Mouse (Mus musculus) cortical plate, adult 2 months (tissue): ENCODE data around the gene Satb1. TPM values are rescaled to one million over a fixed set of nuclear protein-coding genes. Genes with fewer than 3 reads are reported as not detected.

Source experiments
- H3K27ac ChIP-seq: fragments of 200-500 bp; 2 replicates; pipeline ENCODE4 v1.5.1; 2012; ENCODE audit warnings: low read length, control low read depth, inconsistent platforms; ENCODE audit not compliant: insufficient read depth
- H3K4me1 ChIP-seq: fragments of 200-500 bp; 2 replicates; pipeline ENCODE4 v1.6.1; 2011; ENCODE audit warnings: low read length; ENCODE audit not compliant: control insufficient read depth, insufficient read depth
- H3K4me3 ChIP-seq: fragments of 200-500 bp; 2 replicates; pipeline ENCODE4 v1.5.1; 2011; ENCODE audit warnings: mild to moderate bottlenecking, low read length, control low read depth; ENCODE audit not compliant: insufficient read depth
- CTCF ChIP-seq: fragments of 200-500 bp; IDR thresholded peaks from 2 replicates; pipeline ENCODE4 v1.5.1; 2011; ENCODE audit warnings: mild to moderate bottlenecking, control low read depth, low read length; ENCODE audit not compliant: insufficient read depth; ENCODE audit errors: extremely low read depth
- POLR2A ChIP-seq: fragments of 200-500 bp; IDR thresholded peaks from 2 replicates; pipeline ENCODE4 v1.6.1; 2011; ENCODE audit warnings: mild to moderate bottlenecking, low read length, control low read depth; ENCODE audit not compliant: insufficient read depth; ENCODE audit errors: extremely low read depth
- polyA plus RNA-seq: library from polyadenylated mRNA; depleted of rRNA; stranded (reverse); fragments of >200 nt; gene quantifications from 2 replicates; pipeline ENCODE4 v1.2.3, GENCODE M21; 2012

The Satb1 gene
- polyA plus RNA-seq, 1 experiment = 86.8 TPM

DNA sequence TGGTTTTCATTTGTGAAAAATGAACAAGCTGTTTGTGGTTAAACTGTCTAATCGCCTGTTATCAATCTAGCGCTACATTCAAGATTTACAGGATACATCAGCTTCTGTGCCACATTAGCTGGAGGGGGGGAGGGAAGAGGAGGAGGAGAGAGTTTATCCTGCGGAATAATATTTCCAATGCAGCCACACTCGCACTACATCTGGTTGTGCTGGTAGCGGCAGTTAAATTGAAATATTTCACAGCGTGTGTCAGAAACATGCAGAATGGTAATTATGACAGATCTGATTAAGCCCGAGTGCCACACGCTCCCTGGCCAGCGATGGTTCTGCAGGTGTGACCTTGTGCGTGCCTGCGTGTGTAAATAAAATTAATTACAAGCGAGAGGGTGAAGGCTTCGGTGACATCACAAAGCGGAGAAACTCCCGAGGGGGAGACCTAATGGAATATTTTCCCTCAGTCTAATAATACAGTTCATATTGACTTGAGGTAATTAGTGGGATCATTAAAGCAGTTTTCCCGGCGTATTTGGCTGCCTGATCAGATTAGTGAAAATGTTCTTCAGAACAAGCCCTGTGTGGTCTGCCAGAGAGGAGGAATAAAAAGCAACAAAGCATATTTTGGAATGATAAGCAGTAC is 72.7 kb downstream of the Satb1 start:
- Histone ChIP-seq H3K4me1 (no peaks in the 10 kb centered on the region), H3K4me3 (no peak overlapping the region), H3K27ac (no peak overlapping the region)
- TF ChIP-seq CTCF (no peak), POLR2A (no peak)

DNA sequence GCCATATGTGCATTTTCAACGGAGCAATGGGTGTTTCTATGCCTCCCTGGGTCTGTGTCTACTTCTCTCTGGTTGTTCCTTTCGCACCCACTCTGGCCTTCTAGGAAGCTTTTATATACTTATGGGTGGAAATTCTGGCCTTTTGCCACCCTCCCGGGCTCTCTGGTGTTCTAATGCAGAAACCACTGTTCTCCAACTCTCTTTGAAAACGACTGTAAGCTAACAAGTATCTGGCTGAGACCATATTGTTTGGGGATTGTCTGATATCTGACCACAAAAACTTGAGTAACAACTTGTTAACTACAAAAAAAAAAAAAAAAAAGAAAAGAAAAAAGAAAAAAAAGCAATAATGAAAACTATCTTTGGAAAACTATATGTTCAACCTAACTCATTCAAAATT is 73.6 kb downstream of the Satb1 start:
- H3K27ac ChIP-seq = no peak overlapping the region
- no peaks in the 10 kb centered on the region for H3K4me1 ChIP-seq
- TF ChIP-seq CTCF = no peak
- TF ChIP-seq POLR2A = no peak
- no peak overlapping the region for H3K4me3 ChIP-seq

DNA sequence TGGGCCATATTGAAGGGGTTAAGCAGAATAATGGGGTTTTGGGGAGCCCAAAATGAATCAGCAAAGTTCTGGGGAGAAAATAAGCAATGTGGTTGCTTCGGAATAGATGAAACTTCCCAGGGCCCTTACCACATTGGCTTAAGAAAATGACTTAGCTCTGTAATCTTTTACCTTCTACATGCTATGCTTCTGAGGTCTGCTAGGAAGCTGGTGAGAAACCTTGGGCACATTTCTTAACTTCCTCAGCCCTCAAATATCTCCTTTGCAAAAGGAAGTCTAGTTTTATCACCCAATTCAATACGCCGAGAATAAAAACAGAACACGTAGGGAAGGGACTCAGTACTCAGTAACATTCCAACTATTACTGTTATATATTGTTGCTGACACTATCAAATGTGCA is 80.9 kb downstream of the Satb1 start:
- H3K27ac ChIP-seq = no peak overlapping the region
- TF ChIP-seq CTCF (no peak), POLR2A (no peak)
- H3K4me1 ChIP-seq = no peaks in the 10 kb centered on the region
- no peak overlapping the region for H3K4me3 ChIP-seq

DNA sequence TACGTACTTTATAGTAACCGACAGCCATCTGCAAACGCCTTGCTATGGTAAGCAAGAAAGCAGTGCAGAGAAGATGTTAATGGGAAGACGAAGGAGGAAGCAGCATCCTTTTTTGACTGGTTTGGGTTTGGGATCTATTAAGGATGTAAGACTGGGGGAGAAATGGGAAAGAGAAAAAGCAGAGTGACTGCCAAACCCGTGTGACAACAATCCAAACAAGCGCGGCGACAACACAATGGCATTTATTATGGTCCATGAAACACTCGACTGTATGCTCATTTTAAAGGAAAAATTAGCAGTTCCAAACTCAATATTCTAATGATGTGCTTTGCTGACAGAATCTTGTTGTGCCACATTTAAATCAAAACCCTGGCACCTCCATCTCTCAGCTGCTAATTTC is 85.9 kb downstream of the Satb1 start:
- TF ChIP-seq POLR2A (no peak), CTCF (no peak)
- H3K4me1 ChIP-seq = no peaks in the 10 kb centered on the region
- no peak overlapping the region for H3K4me3 ChIP-seq
- H3K27ac ChIP-seq = peak overlapping the region; percentile 67; the same call in 1 of the 2 replicates

DNA sequence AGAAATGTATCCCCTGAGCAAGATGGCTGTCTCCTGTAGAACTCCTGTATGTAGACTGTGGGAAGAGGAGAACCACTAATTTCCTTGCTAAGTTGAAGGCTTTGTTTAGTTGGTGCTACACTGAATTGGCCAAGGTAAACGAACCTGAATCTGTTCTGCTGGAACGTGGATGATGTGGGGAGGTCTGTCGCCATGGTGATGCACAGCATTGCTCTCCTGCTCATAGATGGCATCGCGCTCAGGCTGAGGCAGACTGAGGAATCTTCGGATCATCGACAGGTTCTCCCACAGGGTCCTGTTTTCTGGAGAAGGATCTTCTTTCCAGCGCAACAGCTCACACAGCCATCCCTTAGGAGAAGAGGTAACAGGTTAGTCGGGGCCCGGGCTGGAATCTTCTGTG is 90.6 kb downstream of the Satb1 start:
- Histone ChIP-seq H3K27ac (0 out of 2 replicates have a peak overlapping the region, but pooled peaks have one; percentile 64), H3K4me3 (no peak overlapping the region), H3K4me1 (no peaks in the 10 kb centered on the region; the same call in 1 of the 2 replicates)
- TF ChIP-seq CTCF = no peak
- TF ChIP-seq POLR2A = no peak

DNA sequence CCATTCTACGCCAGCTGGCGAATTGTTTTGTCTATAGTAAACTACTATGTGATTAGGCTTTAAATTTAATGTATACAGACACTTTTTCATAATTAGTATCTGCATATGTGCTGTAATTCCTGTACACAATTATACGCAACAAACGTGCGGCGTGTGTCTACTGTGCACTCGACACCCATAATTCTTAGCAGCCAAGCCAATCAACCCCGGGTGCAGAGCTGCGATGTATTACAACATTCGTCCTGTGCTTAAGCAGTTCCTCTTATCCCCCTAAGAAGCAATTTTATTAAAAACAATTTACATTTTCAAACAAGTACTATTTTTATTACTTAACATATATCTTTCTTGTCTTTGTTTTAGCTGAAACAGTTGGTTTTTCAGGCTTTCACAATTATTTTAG is 92.0 kb downstream of the Satb1 start:
- H3K4me1 ChIP-seq = peaks cover 1% of the 10 kb centered on the region; the same call in 1 of the 2 replicates
- TF ChIP-seq CTCF (no peak), POLR2A (no peak)
- H3K4me3 ChIP-seq = no peak overlapping the region
- H3K27ac ChIP-seq = no peak overlapping the region

DNA sequence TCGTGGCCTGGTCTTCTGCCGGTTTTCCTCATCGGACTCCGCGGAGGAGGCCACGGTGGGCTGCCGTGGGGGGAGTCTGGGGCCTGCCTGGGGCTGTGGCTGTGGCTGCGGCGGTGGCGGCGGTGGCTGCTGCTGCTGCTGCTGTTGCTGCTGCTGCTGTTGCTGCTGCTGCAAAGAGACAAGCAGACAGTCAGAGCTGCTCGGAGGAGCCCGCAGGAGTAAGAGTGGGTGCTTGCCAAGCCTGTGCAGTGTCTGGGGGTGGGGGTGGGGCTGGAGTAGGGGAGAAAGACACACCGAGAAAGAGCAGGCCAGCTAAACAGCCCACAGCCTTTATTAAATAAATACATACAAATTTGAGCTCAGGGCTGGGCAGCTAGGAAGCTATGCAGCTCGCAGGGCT is 92.8 kb downstream of the Satb1 start:
- no peak overlapping the region for H3K4me3 ChIP-seq
- H3K27ac ChIP-seq = peak overlapping the region; percentile 37; the same call in 1 of the 2 replicates
- H3K4me1 ChIP-seq = peaks cover 1% of the 10 kb centered on the region; the same call in 1 of the 2 replicates
- TF ChIP-seq CTCF = no peak
- no peak for TF ChIP-seq POLR2A

DNA sequence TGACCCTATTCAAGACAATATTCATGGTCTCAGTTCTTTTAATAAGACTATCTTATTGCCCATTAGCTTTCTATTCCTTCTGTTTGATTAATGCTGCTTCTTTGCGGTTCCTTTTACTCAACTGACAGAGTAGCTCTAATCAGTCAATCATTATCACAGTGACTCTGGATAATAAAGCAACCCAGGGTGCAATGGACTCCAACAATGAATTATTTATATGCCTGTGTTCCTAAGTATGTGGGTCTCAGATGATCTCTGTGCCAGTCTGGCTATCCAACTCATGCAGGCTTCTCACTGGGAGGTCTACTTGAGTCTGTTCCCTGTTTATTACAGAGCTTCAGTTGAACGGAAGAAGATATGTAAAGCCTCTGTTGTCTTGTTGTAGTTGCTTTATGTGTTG is 108.6 kb downstream of the Satb1 start:
- no peak overlapping the region for H3K27ac ChIP-seq
- H3K4me3 ChIP-seq = no peak overlapping the region
- TF ChIP-seq POLR2A = no peak
- no peak for TF ChIP-seq CTCF

DNA sequence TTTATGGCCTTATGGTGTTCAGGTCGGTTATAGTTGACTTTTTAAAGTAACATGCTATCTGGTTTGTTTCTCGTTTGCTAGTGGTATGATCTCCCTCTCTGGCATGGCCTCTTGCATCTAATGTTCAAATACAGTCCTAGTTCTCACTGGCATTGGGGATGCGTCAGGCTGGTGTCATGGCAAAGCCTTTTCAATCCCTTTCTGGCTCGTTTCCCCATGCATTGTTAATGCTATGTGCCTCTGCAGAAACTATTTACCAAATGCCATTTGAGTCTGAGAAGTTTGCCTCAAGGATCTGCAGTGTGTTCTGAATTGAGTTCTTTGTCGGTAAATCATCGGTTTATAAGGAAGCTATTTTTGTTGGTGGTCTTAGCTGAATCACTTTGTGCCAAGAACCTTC is 137.4 kb downstream of the Satb1 start:
- no peak overlapping the region for H3K27ac ChIP-seq

More for the DNA sequence above, 108.6 kb downstream of the Satb1 start:
- H3K4me1 ChIP-seq = no peaks in the 10 kb centered on the region

DNA sequence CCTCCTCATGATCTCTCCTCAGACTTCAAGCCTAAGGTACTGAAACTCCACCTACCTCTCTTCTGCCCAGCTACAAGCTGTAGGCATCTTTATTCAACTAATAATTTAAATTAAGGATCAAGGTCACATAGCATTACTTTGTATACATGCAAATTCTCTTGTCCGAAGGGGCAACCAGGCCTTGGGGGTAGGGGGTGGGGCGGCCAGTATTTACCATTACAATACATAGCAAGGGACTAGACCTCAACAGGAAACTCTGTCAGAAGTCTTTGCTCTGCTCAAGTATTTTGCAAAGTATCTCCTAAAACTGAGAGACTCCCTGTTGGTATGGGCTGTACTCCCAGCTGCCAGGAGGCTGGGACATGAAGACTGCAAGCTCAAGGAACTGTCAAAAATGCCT is 137.8 kb downstream of the Satb1 start:
- Histone ChIP-seq H3K4me1 (no peaks in the 10 kb centered on the region), H3K4me3 (no peak overlapping the region), H3K27ac (no peak overlapping the region)
- TF ChIP-seq POLR2A = no peak
- TF ChIP-seq CTCF = no peak

More for the DNA sequence above, 137.4 kb downstream of the Satb1 start:
- Histone ChIP-seq H3K4me3 (no peak overlapping the region), H3K4me1 (no peaks in the 10 kb centered on the region)
- no peak for TF ChIP-seq POLR2A
- TF ChIP-seq CTCF = no peak

DNA sequence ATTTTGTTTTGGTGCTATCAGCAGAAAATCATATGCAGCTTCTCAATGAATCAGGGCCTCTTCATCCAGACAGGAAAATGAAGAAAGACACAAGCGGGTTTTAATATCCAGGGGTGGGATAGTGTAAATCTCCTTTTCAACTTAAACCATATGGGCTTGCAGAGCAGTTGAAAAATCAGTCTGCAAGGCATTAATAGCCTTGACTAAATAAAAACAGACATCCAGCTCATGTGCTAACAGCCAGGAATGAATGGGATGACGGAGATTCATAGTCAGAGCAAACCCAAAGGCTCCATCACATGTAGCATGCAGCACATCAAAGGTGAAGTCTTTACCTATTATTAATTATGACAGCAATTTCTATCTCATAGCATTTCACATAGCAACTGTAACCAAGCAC is 142.6 kb downstream of the Satb1 start:
- H3K4me3 ChIP-seq = no peak overlapping the region
- no peaks in the 10 kb centered on the region for H3K4me1 ChIP-seq
- no peak for TF ChIP-seq CTCF
- no peak for TF ChIP-seq POLR2A
- no peak overlapping the region for H3K27ac ChIP-seq
